Mouse (Mus musculus): ENCODE measurements around the gene Zc3hc1.

The Zc3hc1 gene

GRCm38 (mm10) chr6:30374731-30375510 is 15.9 kb downstream of the Zc3hc1 start:
- no peak for DNase-seq (ENCODE audit: low read depth in 2 of 2, low spot score in 2 of 2)

GRCm38 (mm10) chr6:30372627-30373369 is 18.0 kb downstream of the Zc3hc1 start:
- DNase-seq (ENCODE audit: low read depth in 2 of 2, low spot score in 2 of 2): no peak

GRCm38 (mm10) chr6:30369291-30369690 is 21.5 kb downstream of the Zc3hc1 start:
- no peak for DNase-seq (ENCODE audit: low read depth in 2 of 2, low spot score in 2 of 2)

- DNase-seq (ENCODE audit: low read depth in 2 of 2, low spot score in 2 of 2): no peak
Observed at GRCm38 (mm10) chr6:30363808-30364207, 27.0 kb downstream of the Zc3hc1 start.

- DNase-seq (ENCODE audit: low read depth in 2 of 2, low spot score in 2 of 2): no peak
Observed at GRCm38 (mm10) chr6:30359762-30360509, 30.9 kb downstream of the Zc3hc1 start.

- peak; percentile 80 to 88 for DNase-seq (ENCODE audit: low read depth in 2 of 2, low spot score in 2 of 2)
Observed at GRCm38 (mm10) chr6:30357561-30358177, 33.2 kb downstream of the Zc3hc1 start.

GRCm38 (mm10) chr6:30356680-30357079 is 34.1 kb downstream of the Zc3hc1 start:
- no peak for DNase-seq (ENCODE audit: low read depth in 2 of 2, low spot score in 2 of 2)

- DNase-seq (ENCODE audit: low read depth in 2 of 2, low spot score in 2 of 2): no peak
Observed at GRCm38 (mm10) chr6:30356161-30356560, 34.7 kb downstream of the Zc3hc1 start.

- DNase-seq (ENCODE audit: low read depth in 2 of 2, low spot score in 2 of 2): no peak
Observed at GRCm38 (mm10) chr6:30355701-30356100, 35.1 kb downstream of the Zc3hc1 start.

- DNase-seq (ENCODE audit: low read depth in 2 of 2, low spot score in 2 of 2): peak in 1 of 2 experiments; percentile 40
Observed at GRCm38 (mm10) chr6:30354760-30355159, 36.1 kb downstream of the Zc3hc1 start.

- DNase-seq (ENCODE audit: low read depth in 2 of 2, low spot score in 2 of 2): no peak
Observed at GRCm38 (mm10) chr6:30353661-30354060, 37.2 kb downstream of the Zc3hc1 start.

GRCm38 (mm10) chr6:30352762-30353161 is 38.1 kb downstream of the Zc3hc1 start:
- DNase-seq (ENCODE audit: low read depth in 2 of 2, low spot score in 2 of 2): peak in 1 of 2 experiments; percentile 48

GRCm38 (mm10) chr6:30351290-30351689 is 39.5 kb downstream of the Zc3hc1 start:
- DNase-seq (ENCODE audit: low read depth in 2 of 2, low spot score in 2 of 2): peak; percentile 49 to 71

GRCm38 (mm10) chr6:30347288-30347801 is 43.5 kb downstream of the Zc3hc1 start:
- DNase-seq (ENCODE audit: low read depth in 2 of 2, low spot score in 2 of 2): no peak

- DNase-seq (ENCODE audit: low read depth in 2 of 2, low spot score in 2 of 2): no peak
Observed at GRCm38 (mm10) chr6:30346737-30347136, 44.1 kb downstream of the Zc3hc1 start.

GRCm38 (mm10) chr6:30344032-30344431 is 46.8 kb downstream of the Zc3hc1 start:
- DNase-seq (ENCODE audit: low read depth in 2 of 2, low spot score in 2 of 2): no peak

- peak in 1 of 2 experiments; percentile 40 for DNase-seq (ENCODE audit: low read depth in 2 of 2, low spot score in 2 of 2)
Observed at GRCm38 (mm10) chr6:30340231-30340873, 50.5 kb downstream of the Zc3hc1 start.

GRCm38 (mm10) chr6:30336912-30337311 is 53.9 kb downstream of the Zc3hc1 start:
- peak; percentile 65 to 70 for DNase-seq (ENCODE audit: low read depth in 2 of 2, low spot score in 2 of 2)

- DNase-seq (ENCODE audit: low read depth in 2 of 2, low spot score in 2 of 2): no peak
Observed at GRCm38 (mm10) chr6:30332262-30332661, 58.6 kb downstream of the Zc3hc1 start.

- DNase-seq (ENCODE audit: low read depth in 2 of 2, low spot score in 2 of 2): no peak
Observed at GRCm38 (mm10) chr6:30330706-30331105, 60.1 kb downstream of the Zc3hc1 start.

Measured in CD8-positive naive resting alpha-beta T cell, adult 2 months (primary cell).